Mouse (Mus musculus) brain, embryonic 14.5 days (tissue): ENCODE results near the gene Msantd1.

Source experiments
- CTCF ChIP-seq: fragments of 200-500 bp; IDR thresholded peaks from 2 replicates; pipeline ENCODE4 v1.5.1; 2012; ENCODE audit warnings: inconsistent platforms, mild to moderate bottlenecking, moderate library complexity, borderline replicate concordance; ENCODE audit not compliant: insufficient read depth, insufficient read length; ENCODE audit errors: extremely low read depth
- POLR2A ChIP-seq: fragments of 200-500 bp; IDR thresholded peaks from 2 replicates; pipeline ENCODE4 v1.6.1; 2012; ENCODE audit warnings: mild to moderate bottlenecking, inconsistent platforms, borderline replicate concordance; ENCODE audit not compliant: poor library complexity, insufficient read depth, insufficient read length, severe bottlenecking; ENCODE audit errors: extremely low read depth

GRCm38 (mm10) chr5:34918785-34919184, 11.0 kb downstream of the Msantd1 start:
- TF ChIP-seq CTCF (no peak), POLR2A (no peak)
